ENCODE assay signal across 8 mouse cellular contexts in genomic region chr7:19789904-19790347, GRCm38 (mm10). TPM values are rescaled to one million over a fixed set of nuclear protein-coding genes. Genes with fewer than 3 reads are reported as not detected.
DNase-seq lines count a peak whose midpoint lies in the region; ATAC-seq and TF ChIP-seq lines count a peak whose summit lies in the region.

No protein-coding gene starts in this region.

- H3K36me3 ChIP-seq in heart, embryonic 11.5 days (ENCODE audit: control insufficient read depth, insufficient read depth, low read length) = no peaks in the 10 kb centered on the region
- H3K36me3 ChIP-seq in kidney, embryonic 16.5 days (ENCODE audit: insufficient read depth, low read length) = no peaks in the 10 kb centered on the region
- no peaks in the 10 kb centered on the region; the same call in 1 of the 2 replicates for H3K36me3 ChIP-seq in liver, adult 2 months (ENCODE audit: control insufficient read depth, insufficient read depth, low read length)

- no peaks in the 10 kb centered on the region for H3K4me1 ChIP-seq in heart, embryonic 11.5 days (ENCODE audit: control insufficient read depth, insufficient read depth, low read length)
- no peaks in the 10 kb centered on the region for H3K4me1 ChIP-seq in kidney, embryonic 16.5 days (ENCODE audit: insufficient read depth, low read length)
- peaks cover 17% of the 10 kb centered on the region for H3K4me1 ChIP-seq in liver, adult 2 months (ENCODE audit: control insufficient read depth, insufficient read depth, low read length)

- H3K4me2 ChIP-seq in heart, embryonic 11.5 days = peak overlapping the region; percentile 71
- H3K4me2 ChIP-seq in kidney, embryonic 16.5 days (replicated peaks; ENCODE audit: low read depth, low read length) = peak overlapping the region; percentile 74

- peaks cover 3% of the 10 kb centered on the region; the same call in 1 of the 2 replicates for H3K27me3 ChIP-seq in heart, embryonic 11.5 days (ENCODE audit: control insufficient read depth, insufficient read depth, low read length)
- H3K27me3 ChIP-seq in kidney, embryonic 16.5 days (ENCODE audit: insufficient read depth, low read length) = no peaks in the 10 kb centered on the region
- H3K27me3 ChIP-seq in liver, adult 2 months (ENCODE audit: control insufficient read depth, insufficient read depth, low read length) = no peaks in the 10 kb centered on the region

- no peaks in the 10 kb centered on the region for H3K9me3 ChIP-seq in heart, embryonic 11.5 days (replicated peaks; ENCODE audit: control insufficient read depth, low read length)
- no peaks in the 10 kb centered on the region for H3K9me3 ChIP-seq in kidney, embryonic 16.5 days (ENCODE audit: low read length)

- no peak for TF ChIP-seq POLR2A in liver, adult 2 months (IDR thresholded peaks at IDR 0.05; ENCODE audit: extremely low read depth, insufficient read depth, low read length)

- no peaks in the 10 kb centered on the region for H3K79me2 ChIP-seq in liver, adult 2 months (ENCODE audit: control insufficient read depth, insufficient read depth, low read length)

- peak; percentile 88 for ATAC-seq in erythroblast, adult 5-6 weeks (replicated peaks; ENCODE audit: low FRiP score, poor library complexity, severe bottlenecking)
- peak; percentile 40; the same call in 1 of the 2 replicates for ATAC-seq in heart, embryonic 11.5 days (replicated peaks; ENCODE audit: insufficient number of reproducible peaks, low FRiP score, low TSS enrichment)
- peak; percentile 70 for ATAC-seq in kidney, embryonic 16.5 days (ENCODE audit: low FRiP score, low TSS enrichment)
- peak; percentile 75 for ATAC-seq in monocyte, adult 5-6 weeks (replicated peaks; ENCODE audit: insufficient number of reproducible peaks, low FRiP score, low TSS enrichment, poor library complexity, severe bottlenecking)

- peak; percentile 96 for DNase-seq in B cell, adult 2 months
- DNase-seq in brain, adult 2 months (ENCODE audit: low read depth, low spot score) = peak; percentile 87
- DNase-seq in liver, adult 2 months (ENCODE audit: extremely low read depth, low read depth, low spot score) = peak; percentile 62
- peak; percentile 73 to 80 for DNase-seq in spleen, postnatal 36 days (ENCODE audit: low spot score in 2 of 2)

- H3K4me3 ChIP-seq in heart, embryonic 11.5 days (ENCODE audit: low read depth, low read length) = peak overlapping the region; percentile 36
- H3K4me3 ChIP-seq in kidney, embryonic 16.5 days (ENCODE audit: low read length) = peak overlapping the region; percentile 41
- H3K4me3 ChIP-seq in liver, adult 2 months (ENCODE audit: insufficient read depth, low read depth, low read length) = no peak overlapping the region

- no peak overlapping the region for H3K27ac ChIP-seq in heart, embryonic 11.5 days (ENCODE audit: low read depth, low read length)
- no peak overlapping the region for H3K27ac ChIP-seq in kidney, embryonic 16.5 days (ENCODE audit: low read length)
- H3K27ac ChIP-seq in liver, adult 2 months (replicated peaks; ENCODE audit: insufficient read depth, low read depth, low read length) = no peak overlapping the region

- peak overlapping the region; percentile 65 for H3K9ac ChIP-seq in heart, embryonic 11.5 days (ENCODE audit: low read depth, low read length)
- H3K9ac ChIP-seq in kidney, embryonic 16.5 days (replicated peaks; ENCODE audit: low read length) = peak overlapping the region; percentile 67
- peak overlapping the region; percentile 24; the same call in 1 of the 2 replicates for H3K9ac ChIP-seq in liver, adult 2 months (ENCODE audit: low read depth, low read length)

- WGBS in heart, embryonic 11.5 days (ENCODE audit: insufficient replicate concordance) = 1% methylated on average over 19 of the region's 19 CpGs
- under 1% methylated on average over 19 of the region's 19 CpGs for WGBS in kidney, embryonic 16.5 days
- 14% methylated on average over 19 of the region's 19 CpGs for WGBS in liver, adult 2 months

- TF ChIP-seq CTCF in liver, adult 2 months (IDR thresholded peaks at IDR 0.05; ENCODE audit: low read depth, low read length) = peak; percentile 93

RNA-seq across cellular contexts. Expression of gene Cblc, which starts 6.7 kb away (rescaled TPM):
- not detected in 2 replicates for total RNA-seq in erythroblast, adult 5-6 weeks (2015; ENCODE audit: low replicate concordance)
- total RNA-seq in erythroblast, adult 5-6 weeks (2017; ENCODE audit: low replicate concordance) = not detected in 2 replicates
- 0.20 and 0.24 TPM in 2 replicates for polyA plus RNA-seq in heart, embryonic 11.5 days (2014; fragmentation: Nextera tagmentation; extraction: Ambion mirVana)
- polyA plus RNA-seq in kidney, embryonic 16.5 days (2015; fragmentation: Nextera tagmentation; extraction: Ambion mirVana) = 9.4 and 12.2 TPM in 2 replicates
- 17.4 and 17.8 TPM in 2 replicates for total RNA-seq in liver, adult 2 months (2014; rRNA removed)
- 23.0 and 23.5 TPM in 2 replicates for polyA plus RNA-seq in liver, adult 2 months (2012; rRNA removed)
- not detected in 3 replicates for total RNA-seq in monocyte, adult 5-6 weeks (2017)

RNA-seq across cellular contexts. Expression of gene Bcam, which starts 19.1 kb away (rescaled TPM):
- not detected in 2 replicates for total RNA-seq in erythroblast, adult 5-6 weeks (2015; ENCODE audit: low replicate concordance)
- not detected in 2 replicates for total RNA-seq in erythroblast, adult 5-6 weeks (2017; ENCODE audit: low replicate concordance)
- 163 and 173 TPM in 2 replicates for polyA plus RNA-seq in heart, embryonic 11.5 days (2014; fragmentation: Nextera tagmentation; extraction: Ambion mirVana)
- polyA plus RNA-seq in kidney, embryonic 16.5 days (2015; fragmentation: Nextera tagmentation; extraction: Ambion mirVana) = 280 and 309 TPM in 2 replicates
- total RNA-seq in liver, adult 2 months (2014; rRNA removed) = 2.3 and 2.5 TPM in 2 replicates
- polyA plus RNA-seq in liver, adult 2 months (2012; rRNA removed) = 4.8 and 5.4 TPM in 2 replicates
- total RNA-seq in monocyte, adult 5-6 weeks (2017) = not detected in 3 replicates

RNA-seq across cellular contexts. Expression of gene Bcl3, which starts 32.6 kb away (rescaled TPM):
- total RNA-seq in erythroblast, adult 5-6 weeks (2015; ENCODE audit: low replicate concordance) = 14.8 TPM in 1 of 2 replicates, not detected in the other
- total RNA-seq in erythroblast, adult 5-6 weeks (2017; ENCODE audit: low replicate concordance) = 0.84 and 1.5 TPM in 2 replicates
- 1.0 and 1.5 TPM in 2 replicates for polyA plus RNA-seq in heart, embryonic 11.5 days (2014; fragmentation: Nextera tagmentation; extraction: Ambion mirVana)
- polyA plus RNA-seq in kidney, embryonic 16.5 days (2015; fragmentation: Nextera tagmentation; extraction: Ambion mirVana) = 3.3 and 3.9 TPM in 2 replicates
- 3.0 and 7.4 TPM in 2 replicates for total RNA-seq in liver, adult 2 months (2014; rRNA removed)
- 72.8 and 76.8 TPM in 2 replicates for polyA plus RNA-seq in liver, adult 2 months (2012; rRNA removed)
- total RNA-seq in monocyte, adult 5-6 weeks (2017) = 13.7 to 16.6 TPM (median 13.9 TPM) in 3 replicates

RNA-seq across cellular contexts. Expression of gene Nectin2, which starts 39.6 kb away (rescaled TPM):
- total RNA-seq in erythroblast, adult 5-6 weeks (2015; ENCODE audit: low replicate concordance) = not detected in 2 replicates
- total RNA-seq in erythroblast, adult 5-6 weeks (2017; ENCODE audit: low replicate concordance) = 1.0 TPM in 1 of 2 replicates, not detected in the other
- polyA plus RNA-seq in heart, embryonic 11.5 days (2014; fragmentation: Nextera tagmentation; extraction: Ambion mirVana) = 87.0 and 100 TPM in 2 replicates
- polyA plus RNA-seq in kidney, embryonic 16.5 days (2015; fragmentation: Nextera tagmentation; extraction: Ambion mirVana) = 150 and 157 TPM in 2 replicates
- total RNA-seq in liver, adult 2 months (2014; rRNA removed) = 17.8 and 18.9 TPM in 2 replicates
- 57.4 and 68.7 TPM in 2 replicates for polyA plus RNA-seq in liver, adult 2 months (2012; rRNA removed)
- not detected in 3 replicates for total RNA-seq in monocyte, adult 5-6 weeks (2017)

Comparison
In these comparisons a context has a peak if more than half of its experiments do, and no peak if none do; other contexts are left out.
1. RNA of gene Cblc, which starts 6.7 kb away (total RNA-seq): 17.4 to 17.8 TPM in liver, adult 2 months; not detected in erythroblast, adult 5-6 weeks and not detected in monocyte, adult 5-6 weeks; every median in the first group is over 10 times any median in the second.
2. Peak in every context shown above with its lines, with median percentiles within 50 percentile points of each other: DNase-seq, ATAC-seq and H3K9ac ChIP-seq.